Mouse (Mus musculus) G1E (cell line): ENCODE measurements around the gene Ago4.

Source experiments
- CTCF ChIP-seq: IDR thresholded peaks from 2 replicates; pipeline ENCODE4 v1.5.1; 2012; ENCODE audit warnings: low read depth, low read length, inconsistent platforms, mixed read lengths
- GATA1 ChIP-seq: IDR thresholded peaks from 2 replicates; pipeline ENCODE4 v1.6.1; 2012; ENCODE audit warnings: borderline replicate concordance, low read length, inconsistent platforms, mixed read lengths

- TF ChIP-seq CTCF (no peak), GATA1 (no peak)
These were observed 20.8 kb downstream of the Ago4 start for GRCm38 (mm10) chr4:126512308-126513066.
